Mouse (Mus musculus) layer of hippocampus, adult 2 months (tissue): Measurements from ENCODE around the gene E130308A19Rik. TPM values are rescaled to one million over a fixed set of nuclear protein-coding genes. Genes with fewer than 3 reads are reported as not detected.
A peak's percentile ranks its signal among the peaks of the same experiment; 100 is the strongest.

Experiments
- DNase-seq, 2 experiments: peaks; one replicate each; pipeline ENCODE4 v3.0.0; 2022; ENCODE audit warnings: low spot score in 2 of 2
- H3K27ac ChIP-seq: fragments of 200-600 bp; 2 replicates; pipeline ENCODE4 v1.8.1; 2022
- H3K4me3 ChIP-seq: fragments of 200-600 bp; 2 replicates; pipeline ENCODE4 v1.8.1; 2022; ENCODE audit warnings: mild to moderate bottlenecking
- CTCF ChIP-seq: fragments of 200-600 bp; conservative IDR thresholded peaks from 2 replicates; pipeline ENCODE4 v1.8.1; 2022; ENCODE audit warnings: antibody characterized with exemption, mild to moderate bottlenecking, moderate library complexity
- total RNA-seq, 2 experiments: library from RNA; stranded (reverse); gene quantifications; 2 replicates each; pipeline ENCODE4 v1.2.3; 2021

E130308A19Rik gene
- total RNA-seq, 2 experiments from 2014 or later: 12.8 to 13.6 TPM

DNA sequence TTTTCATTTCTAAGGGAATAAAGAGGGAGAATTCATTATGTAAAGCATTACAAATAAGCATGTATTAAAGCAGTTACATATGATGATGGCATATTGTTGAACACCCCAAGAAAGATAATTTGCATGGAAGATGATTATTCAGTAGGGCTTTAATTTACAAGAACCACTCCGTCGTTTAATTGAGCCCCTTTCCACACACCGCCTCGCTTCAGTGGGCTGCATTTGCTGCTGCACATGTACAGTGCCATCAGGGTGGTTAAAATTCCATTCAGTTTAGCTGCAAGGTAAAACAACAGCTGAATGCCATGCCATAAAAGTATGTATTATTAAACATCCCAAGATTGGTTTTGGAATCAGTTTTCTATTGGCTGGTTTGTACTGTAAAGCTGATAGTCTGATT, 19.0 kb downstream of the E130308A19Rik start:
- DNase-seq: no peak
- H3K27ac ChIP-seq: no peak overlapping the region
- H3K4me3 ChIP-seq: no peak overlapping the region
- TF ChIP-seq CTCF: no peak

- H3K27ac ChIP-seq: no peak overlapping the region
- DNase-seq: no peak
- no peak overlapping the region for H3K4me3 ChIP-seq
- TF ChIP-seq CTCF: no peak
Measured at GRCm38 (mm10) chr4:59645610-59646009, 19.6 kb downstream of the E130308A19Rik start.

DNA sequence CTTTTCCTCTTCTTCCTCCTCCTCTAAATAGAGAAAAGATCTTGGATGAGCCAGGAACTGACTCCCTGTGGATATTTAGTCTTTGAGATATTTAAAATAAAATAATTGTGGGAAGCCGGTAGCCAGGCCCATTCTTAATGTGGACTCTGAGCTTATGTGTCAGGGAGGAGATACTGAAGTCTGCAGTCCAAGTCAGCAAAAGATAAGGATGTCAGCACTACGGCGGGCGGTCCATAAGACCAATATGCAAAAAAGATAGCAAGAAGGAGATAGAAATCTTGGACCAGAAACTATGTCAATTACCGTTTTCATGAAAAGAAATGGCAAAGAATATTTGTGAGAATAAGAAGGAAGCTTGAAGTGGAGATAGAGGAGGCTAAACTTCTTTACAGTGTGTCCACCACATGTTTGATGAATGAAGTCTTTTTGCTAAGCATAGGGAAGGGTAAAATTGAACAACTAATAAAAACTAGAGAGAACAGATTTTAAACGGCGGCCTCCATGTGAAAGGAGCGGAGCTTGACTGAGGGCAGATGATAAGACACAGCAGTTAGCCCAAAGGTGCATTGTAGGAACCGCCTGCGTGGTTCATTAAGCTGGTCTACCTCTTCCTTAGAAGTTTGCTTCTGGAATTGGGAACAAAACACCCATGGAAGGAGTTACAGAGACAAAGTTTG, 20.1 kb downstream of the E130308A19Rik start:
- Histone ChIP-seq H3K27ac (no peak overlapping the region), H3K4me3 (no peak overlapping the region)
- TF ChIP-seq CTCF: no peak
- no peak for DNase-seq

- Histone ChIP-seq H3K27ac (no peak overlapping the region), H3K4me3 (no peak overlapping the region)
- DNase-seq: no peak
- no peak for TF ChIP-seq CTCF
Measured at GRCm38 (mm10) chr4:59649119-59649518, 23.1 kb downstream of the E130308A19Rik start.

GRCm38 (mm10) chr4:59652166-59652681, 26.2 kb downstream of the E130308A19Rik start:
- TF ChIP-seq CTCF: no peak

GRCm38 (mm10) chr4:59656061-59656642, 30.1 kb downstream of the E130308A19Rik start:
- Histone ChIP-seq H3K27ac (no peak overlapping the region), H3K4me3 (no peak overlapping the region)
- no peak for DNase-seq
- TF ChIP-seq CTCF: no peak

More at GRCm38 (mm10) chr4:59652166-59652681, 26.2 kb downstream of the E130308A19Rik start:
- Histone ChIP-seq H3K4me3 (no peak overlapping the region), H3K27ac (no peak overlapping the region)
- no peak for DNase-seq

- no peak for DNase-seq
- Histone ChIP-seq H3K27ac (no peak overlapping the region), H3K4me3 (no peak overlapping the region)
- no peak for TF ChIP-seq CTCF
Measured at GRCm38 (mm10) chr4:59662163-59662562, 36.2 kb downstream of the E130308A19Rik start.

DNA sequence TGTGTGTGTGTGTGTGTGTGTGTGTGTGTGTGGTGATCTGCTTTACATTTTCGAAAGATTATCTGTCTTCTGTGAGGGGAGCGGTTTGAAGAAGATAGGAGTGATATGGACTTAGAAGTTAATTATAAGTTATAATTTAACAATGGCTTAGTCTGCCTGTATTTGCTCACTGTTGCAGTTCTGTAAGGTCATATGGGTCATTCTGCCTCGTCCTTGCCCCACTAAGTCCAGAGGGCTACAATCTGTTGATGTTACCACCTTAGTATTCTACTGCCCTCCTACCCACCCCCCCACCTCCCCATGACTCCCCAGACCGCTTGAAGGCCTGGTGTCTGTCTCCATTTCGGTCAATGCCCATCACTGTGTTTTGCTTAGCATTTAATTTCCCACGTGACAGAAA, 37.4 kb downstream of the E130308A19Rik start:
- no peak for DNase-seq
- TF ChIP-seq CTCF: no peak
- Histone ChIP-seq H3K4me3 (no peak overlapping the region), H3K27ac (no peak overlapping the region)

DNA sequence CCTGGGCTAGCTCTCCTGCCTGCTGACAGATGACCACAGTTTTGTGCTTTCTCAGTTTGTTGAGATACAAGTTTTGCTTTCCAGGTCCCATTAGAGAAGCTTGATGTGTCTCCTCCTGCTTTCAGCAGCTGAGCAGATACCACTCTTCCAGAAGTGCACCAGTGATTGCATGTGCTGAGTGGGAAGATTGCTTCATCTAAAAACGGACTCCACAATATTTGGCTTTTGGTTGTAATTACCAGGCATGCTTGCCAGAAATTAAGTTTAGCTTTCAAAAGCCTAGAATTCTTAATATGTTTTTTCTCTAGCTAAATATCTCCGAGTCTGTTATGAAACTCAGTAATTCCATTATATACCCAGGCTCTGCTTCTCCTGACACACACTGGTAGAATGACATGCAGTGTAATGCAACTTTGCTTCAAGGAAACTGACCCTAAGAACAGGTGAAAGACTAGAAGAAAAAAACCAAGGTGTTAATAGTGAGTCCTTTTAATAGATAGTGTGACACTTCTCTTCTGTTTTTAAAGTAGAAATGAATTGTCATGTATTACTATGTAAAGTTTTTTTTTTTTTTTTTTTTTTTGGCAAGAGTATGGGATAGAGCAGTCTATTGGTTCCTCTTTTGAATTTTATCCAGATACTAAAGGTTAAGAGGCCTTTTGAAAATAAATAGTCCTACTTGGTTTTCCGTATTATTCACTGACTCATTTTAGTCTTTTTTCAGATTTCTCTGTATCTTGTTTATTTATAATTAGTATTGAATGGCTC, 40.7 kb downstream of the E130308A19Rik start:
- no peak for TF ChIP-seq CTCF
- Histone ChIP-seq H3K4me3 (no peak overlapping the region), H3K27ac (peak overlapping the region; percentile 28; the same call in 1 of the 2 replicates)
- DNase-seq: no peak

GRCm38 (mm10) chr4:59668050-59668449, 42.0 kb downstream of the E130308A19Rik start:
- H3K27ac ChIP-seq: no peak overlapping the region
- DNase-seq: no peak
- no peak overlapping the region for H3K4me3 ChIP-seq
- TF ChIP-seq CTCF: no peak

GRCm38 (mm10) chr4:59669131-59669530, 43.1 kb downstream of the E130308A19Rik start:
- Histone ChIP-seq H3K27ac (no peak overlapping the region), H3K4me3 (no peak overlapping the region)
- no peak for DNase-seq
- TF ChIP-seq CTCF: no peak

- Histone ChIP-seq H3K4me3 (no peak overlapping the region), H3K27ac (no peak overlapping the region)
- no peak for TF ChIP-seq CTCF
- peak in 1 of 2 experiments; percentile 19 for DNase-seq
Measured at GRCm38 (mm10) chr4:59670015-59670414, 44.0 kb downstream of the E130308A19Rik start.

DNA sequence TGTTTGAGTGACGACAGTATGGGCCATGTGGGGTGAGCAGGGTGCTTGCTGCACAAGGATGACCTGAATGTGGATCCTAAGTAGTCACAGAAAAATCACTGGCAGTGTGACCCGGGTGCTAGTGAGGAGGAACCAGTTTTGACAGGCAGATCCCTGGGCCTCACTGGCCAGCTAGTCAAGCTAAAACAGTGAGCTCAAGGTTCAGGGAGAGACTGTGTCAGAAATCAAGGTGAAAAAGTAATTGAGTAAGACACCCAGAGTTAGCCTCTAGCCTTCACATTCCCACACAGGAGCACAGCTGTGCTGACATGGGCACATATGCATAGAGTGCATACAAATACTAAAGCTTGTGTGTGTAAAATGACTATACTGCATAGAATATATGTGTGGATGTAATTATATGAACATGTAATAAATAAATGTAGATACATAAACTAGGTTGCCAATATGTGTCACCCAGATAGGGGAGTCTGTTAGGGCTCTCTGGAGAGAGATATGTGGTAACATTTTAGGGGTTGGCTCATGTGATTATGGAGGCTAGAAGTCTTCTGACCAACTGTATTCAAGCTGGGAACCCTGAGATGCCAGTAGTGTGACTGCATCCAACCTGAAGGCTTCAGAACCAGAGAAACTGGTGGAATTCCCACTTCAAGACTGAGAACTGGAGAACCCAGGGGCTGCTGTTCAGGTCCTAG, 47.6 kb downstream of the E130308A19Rik start:
- DNase-seq: no peak
- Histone ChIP-seq H3K4me3 (no peak overlapping the region), H3K27ac (no peak overlapping the region)
- TF ChIP-seq CTCF: no peak
